In the genomic region with DNA sequence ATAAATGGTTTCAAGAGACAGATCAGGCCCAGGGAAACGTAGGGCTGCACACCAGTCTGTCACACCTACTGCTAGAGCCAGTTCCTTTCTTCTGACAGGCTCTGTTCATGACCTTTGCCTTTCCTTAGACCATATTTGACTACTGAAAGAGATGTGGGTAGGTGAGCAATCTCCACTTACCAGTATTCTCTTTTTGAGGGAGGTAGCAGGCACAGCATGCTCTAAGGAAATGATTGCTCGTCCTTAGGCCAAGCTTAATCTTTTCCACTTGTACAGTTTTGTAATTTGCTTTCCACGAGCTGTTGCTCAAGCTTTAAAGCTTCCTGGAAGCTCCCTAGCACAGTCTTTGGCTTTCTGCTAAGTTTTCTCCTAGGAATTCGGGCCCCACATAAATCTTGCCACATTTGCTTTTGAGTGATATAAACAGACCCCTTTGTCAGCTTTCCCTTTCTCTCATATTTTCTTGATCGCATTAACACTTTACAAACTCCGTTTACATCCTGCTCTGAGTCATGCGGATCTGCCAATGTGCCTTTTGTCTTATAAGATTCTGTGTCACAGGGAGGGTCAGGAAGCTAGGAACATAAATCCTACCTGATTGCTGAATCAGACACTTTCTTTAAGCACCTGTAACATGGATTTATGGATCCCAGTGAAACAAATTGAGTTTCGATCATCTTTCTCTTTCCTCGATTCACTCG, we compare ENCODE assay signal across 31 mouse cellular contexts. TPM values are rescaled to one million over a fixed set of nuclear protein-coding genes. Genes with fewer than 3 reads are reported as not detected.
DNase-seq lines count a peak whose midpoint lies in the region; ATAC-seq lines count a peak whose summit lies in the region.
"Had no signal": no experiment of that assay in that cellular context is flagged by ENCODE, and none has a peak within 500 bp of the region (broad histone marks: within the 10 kb centered on the region; RNA-seq: fewer than 3 reads in every experiment).

No protein-coding gene starts in this region.

- no peak overlapping the region for H3K9ac ChIP-seq in stomach, embryonic 15.5 days
- H3K9ac ChIP-seq: forebrain, embryonic 15.5 days; limb, embryonic 15.5 days; liver, embryonic 14.5 days had no signal

- 36% methylated on average over 10 of the region's 10 CpGs for WGBS in stomach, embryonic 15.5 days

- H3K4me1 ChIP-seq in stomach, embryonic 15.5 days, result peaks cover 5% of the 10 kb centered on the region; the same call in 1 of the 2 replicates
- H3K4me1 ChIP-seq: forebrain, embryonic 15.5 days; hindbrain, embryonic 10.5 days; limb, embryonic 15.5 days had no signal

- DNase-seq in kidney, postnatal 14 days, result peak; percentile 5
- no peak for DNase-seq in kidney, postnatal 4 days
- DNase-seq in NIH3T3 (ENCODE audit: low read depth), result peak; percentile 8
- DNase-seq in adipocyte (ENCODE audit: low spot score), result peak; percentile 62
- DNase-seq in MN1 (ENCODE audit: low spot score), result no peak
- DNase-seq in left cerebral cortex, adult 9 months (ENCODE audit: low spot score in 2 of 2), result no peak
- DNase-seq: adrenal gland, postnatal 25 days; cerebellum, adult 9-10 months; gastrocnemius, postnatal 10 days; kidney, adult 2 months; layer of hippocampus, adult 9-11 months; left cerebral cortex, postnatal 4 days; lung, postnatal 36 days; midbrain, embryonic 14.5 days; right cerebral cortex, postnatal 14 days; spleen, adult 18-20 months; thymus, adult 2 months; thymus, postnatal 4 days had no signal

- peak overlapping the region; percentile 14; the same call in 1 of the 2 replicates for H3K4me2 ChIP-seq in stomach, embryonic 15.5 days
- H3K4me2 ChIP-seq: forebrain, embryonic 15.5 days; heart, embryonic 11.5 days; limb, embryonic 15.5 days had no signal

- no peaks in the 10 kb centered on the region for H3K27me3 ChIP-seq in stomach, embryonic 15.5 days (replicated peaks)
- H3K27me3 ChIP-seq: forebrain, embryonic 15.5 days; limb, embryonic 15.5 days had no signal

- H3K9me3 ChIP-seq in stomach, embryonic 15.5 days, result no peaks in the 10 kb centered on the region
- H3K9me3 ChIP-seq: forebrain, embryonic 15.5 days; hindbrain, embryonic 10.5 days; limb, embryonic 15.5 days had no signal

- H3K27ac ChIP-seq in stomach, embryonic 15.5 days, result peak overlapping the region; percentile 37; the same call in 1 of the 2 replicates
- H3K27ac ChIP-seq: forebrain, embryonic 15.5 days; hindbrain, embryonic 10.5 days; left cerebral cortex, adult 2 months; limb, embryonic 15.5 days; liver, embryonic 14.5 days had no signal

- no peak overlapping the region for H3K4me3 ChIP-seq in stomach, embryonic 15.5 days (replicated peaks)
- H3K4me3 ChIP-seq: forebrain, embryonic 15.5 days; hindbrain, embryonic 10.5 days; left cerebral cortex, adult 2 months; limb, embryonic 15.5 days had no signal

- no peak for ATAC-seq in stomach, embryonic 15.5 days (ENCODE audit: insufficient read depth, low FRiP score, low read depth)
- ATAC-seq: forebrain, embryonic 15.5 days; hindbrain, embryonic 16.5 days had no signal

- H3K36me3 ChIP-seq in stomach, embryonic 15.5 days, result no peaks in the 10 kb centered on the region
- H3K36me3 ChIP-seq: forebrain, embryonic 15.5 days; hindbrain, embryonic 10.5 days; limb, embryonic 15.5 days had no signal

RNA-seq across cellular contexts. Expression of a gene that starts 20.8 kb away (rescaled TPM):
- 21.6 and 21.7 TPM in 2 replicates for polyA plus RNA-seq in stomach, embryonic 15.5 days (2015; fragmentation: Nextera tagmentation; extraction: Ambion mirVana)

RNA-seq across cellular contexts. Expression of a gene that starts 35.4 kb away (rescaled TPM):
- polyA plus RNA-seq in stomach, embryonic 15.5 days (2015; fragmentation: Nextera tagmentation; extraction: Ambion mirVana), result not detected in 2 replicates
- polyA plus RNA-seq: brain, embryonic 14.5 days; embryonic facial prominence, embryonic 14.5 days; forebrain, embryonic 15.5 days; heart, embryonic 11.5 days; heart, postnatal 0 days; hindbrain, embryonic 10.5 days; hindbrain, embryonic 16.5 days; kidney, adult 2 months; large intestine, adult 2 months; limb, embryonic 15.5 days; liver, embryonic 14.5 days; midbrain, embryonic 14.5 days; neural tube, embryonic 11.5 days; thymus, adult 2 months had no signal

Comparison
In these comparisons a context has a peak if more than half of its experiments do, and no peak if none do; other contexts are left out.
1. DNase-seq: peak in kidney, postnatal 14 days (single experiment), NIH3T3 (single experiment) and adipocyte (single experiment); none in kidney, postnatal 4 days (0 of 2), MN1 (single experiment) and left cerebral cortex, adult 9 months (0 of 2).